Mouse (Mus musculus) heart, adult 2 months (tissue): ENCODE measurements around the gene Spag17. TPM values are rescaled to one million over a fixed set of nuclear protein-coding genes. Genes with fewer than 3 reads are reported as not detected.

ENCODE experiments used
- DNase-seq, 2 experiments: peaks; one replicate each; pipeline ENCODE4 v3.0.0; 2021
- H3K27ac ChIP-seq: fragments of 200-600 bp; 2 replicates; pipeline ENCODE4 v1.8.1; 2022
- H3K27me3 ChIP-seq: fragments of 200-500 bp; 2 replicates; pipeline ENCODE4 v1.6.1; 2012; ENCODE audit warnings: mild to moderate bottlenecking, low read length, inconsistent platforms, mixed read lengths; ENCODE audit not compliant: control insufficient read depth, insufficient read depth
- H3K36me3 ChIP-seq: fragments of 200-500 bp; 2 replicates; pipeline ENCODE4 v1.6.1; 2012; ENCODE audit warnings: low read length, inconsistent platforms; ENCODE audit not compliant: control insufficient read depth, insufficient read depth
- H3K4me1 ChIP-seq: fragments of 200-500 bp; 2 replicates; pipeline ENCODE4 v1.6.1; 2011; ENCODE audit warnings: low read length; ENCODE audit not compliant: control insufficient read depth, insufficient read depth
- H3K4me3 ChIP-seq: fragments of 200-600 bp; 2 replicates; pipeline ENCODE4 v1.8.1; 2022
- H3K79me2 ChIP-seq: fragments of 200-500 bp; replicated peaks from 2 replicates; pipeline ENCODE4 v1.6.1; 2012; ENCODE audit warnings: mild to moderate bottlenecking, inconsistent platforms, low read length, moderate library complexity, mixed read lengths; ENCODE audit not compliant: control insufficient read depth, insufficient read depth
- H3K9ac ChIP-seq: fragments of 200-500 bp; 2 replicates; pipeline ENCODE4 v1.6.1; 2012; ENCODE audit warnings: low read depth, mild to moderate bottlenecking, control low read depth, inconsistent platforms, low read length, mixed read lengths
- CTCF ChIP-seq: fragments of 200-600 bp; IDR thresholded peaks from 2 replicates; pipeline ENCODE4 v1.8.1; 2022; ENCODE audit warnings: antibody characterized with exemption, mild to moderate bottlenecking, moderate library complexity
- EP300 ChIP-seq: fragments of 200-500 bp; IDR thresholded peaks from 2 replicates; pipeline ENCODE4 v1.6.1; 2011; ENCODE audit warnings: low read depth, low read length, control low read depth; ENCODE audit not compliant: insufficient read depth
- POLR2A ChIP-seq: fragments of 200-500 bp; IDR thresholded peaks from 2 replicates; pipeline ENCODE4 v1.6.1; 2011; ENCODE audit warnings: mild to moderate bottlenecking, low read depth, low read length, control low read depth; ENCODE audit not compliant: insufficient read depth
- WGBS: fragments of 180-500 bp; shearing (Covaris S2); methylation state at CpG from one replicate; pipeline ENCODE4 v1.1.7; 2018; 5-methylcytosine and 5-hydroxymethylcytosine counted together
- intact Hi-C: fragments of 180-260 bp; cut with DNase I; formaldehyde crosslinking; loops from one replicate; pipeline ENCODE4 v1.15.1; 2025
- long read RNA-seq: library from polyadenylated mRNA; stranded (forward); transcript quantifications from one replicate; pipeline ENCODE4 v2.0.0, GENCODE M21; 2021
- polyA plus RNA-seq: library from polyadenylated mRNA; depleted of rRNA; stranded (reverse); fragments of >200 nt; gene quantifications from 2 replicates; pipeline ENCODE4 v1.2.3, GENCODE M21; 2012; rRNA removed
- total RNA-seq, 2 experiments: library from RNA; stranded (reverse); gene quantifications; 2 replicates each; pipeline ENCODE4 v1.2.3; 2021

Gene Spag17
- total RNA-seq (not detected), polyA plus RNA-seq (0.10 TPM in 1 of 2 replicates, not detected in the other)
- long read RNA-seq: 0 reads

DNA sequence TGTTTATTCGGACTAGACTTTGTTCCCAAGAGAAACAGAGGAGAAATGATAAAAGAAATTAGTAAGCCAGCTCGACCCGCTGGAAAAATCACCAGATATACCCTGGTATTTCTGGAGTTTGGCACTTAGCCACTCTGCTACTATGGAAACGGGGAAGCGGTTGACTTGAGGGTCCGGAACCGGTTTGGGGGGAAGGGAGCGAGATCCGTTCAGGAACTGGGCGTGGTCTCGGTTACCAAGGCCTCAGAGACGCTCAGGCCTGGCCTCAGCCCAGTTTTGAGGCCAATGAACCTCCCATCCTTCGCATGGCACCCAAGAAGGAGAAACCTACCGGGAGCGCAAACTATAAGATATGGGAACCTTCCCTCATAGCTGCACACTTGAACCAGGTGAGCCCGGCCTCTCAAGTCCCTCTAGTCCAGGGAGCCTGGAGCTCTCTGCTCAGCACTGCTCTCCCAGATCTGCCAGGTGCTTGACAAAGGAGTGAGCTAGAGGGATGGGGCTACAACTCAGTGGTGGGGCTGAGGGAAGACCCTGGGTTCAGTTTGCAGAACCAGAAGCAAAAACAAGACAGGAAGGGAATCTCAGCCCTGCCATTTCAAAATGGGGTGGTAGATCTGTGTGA lies at the start of gene Spag17:
Gene Spag17 (plus strand): TSS at position 220 of the 625 bp plus-strand sequence.
- H3K9ac ChIP-seq: no peak within 1 kb of the TSS
- H3K27ac ChIP-seq: no peak within 1 kb of the TSS
- intact Hi-C loops: no loop called here
- no peaks in the 10 kb centered on the region for H3K36me3 ChIP-seq
- peak; percentile 19 to 23 for DNase-seq
- no peak for TF ChIP-seq EP300
- no peak for TF ChIP-seq POLR2A
- no peak for TF ChIP-seq CTCF
- no peaks in the 10 kb centered on the region for H3K4me1 ChIP-seq
- H3K79me2 ChIP-seq: no peaks in the 10 kb centered on the region
- WGBS: 30% methylated on average over 16 of the region's 16 CpGs
- H3K27me3 ChIP-seq: no peaks in the 10 kb centered on the region
- H3K4me3 ChIP-seq: no peak within 1 kb of the TSS

DNA sequence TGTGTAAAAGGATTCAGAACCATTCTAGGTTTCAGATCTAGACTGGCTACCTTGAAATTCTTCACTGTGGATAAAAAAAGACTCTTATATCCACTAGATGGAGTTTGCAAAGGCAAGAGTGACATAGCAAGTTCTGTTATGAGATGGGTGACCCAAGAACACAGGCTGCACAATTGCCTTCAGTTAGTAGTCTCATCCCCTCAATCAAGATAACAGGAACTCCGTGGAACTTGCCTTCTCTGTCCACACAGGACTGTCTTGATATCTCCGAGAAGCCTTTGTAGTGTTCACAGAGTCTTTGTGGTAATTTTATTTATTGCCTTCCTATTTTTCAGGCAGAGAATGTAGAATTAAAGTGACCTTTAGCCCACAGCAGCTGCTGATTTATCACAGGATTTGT lies 42.9 kb upstream of the Spag17 start:
- 69% methylated on average over 2 of the region's 2 CpGs for WGBS
- no peak overlapping the region for H3K4me3 ChIP-seq
- DNase-seq: no peak
- H3K4me1 ChIP-seq: no peaks in the 10 kb centered on the region
- no peaks in the 10 kb centered on the region for H3K36me3 ChIP-seq
- H3K27ac ChIP-seq: no peak overlapping the region
- H3K27me3 ChIP-seq: no peaks in the 10 kb centered on the region
- intact Hi-C loops: no loop called here
- no peak overlapping the region for H3K9ac ChIP-seq
- no peak for TF ChIP-seq EP300
- no peaks in the 10 kb centered on the region for H3K79me2 ChIP-seq

DNA sequence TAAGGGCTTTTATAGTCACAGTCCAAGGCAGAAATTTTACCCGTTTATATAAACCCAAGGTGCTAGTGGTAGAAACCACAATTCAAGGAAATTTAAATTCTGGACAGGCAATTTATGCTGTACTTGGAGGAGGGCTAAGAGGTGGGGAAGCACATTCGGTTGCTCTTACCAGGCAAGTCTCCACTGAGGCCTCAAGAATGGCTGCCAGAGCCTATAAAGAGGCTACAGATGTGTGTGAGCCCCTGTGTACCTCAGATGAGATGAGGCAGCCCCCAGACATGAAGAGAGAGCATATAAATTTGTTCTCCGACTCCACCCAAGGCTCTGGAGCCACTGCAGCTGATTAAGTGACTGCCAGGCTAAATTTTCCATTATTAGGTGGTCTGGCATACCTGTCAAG lies 42.4 kb upstream of the Spag17 start:
- H3K9ac ChIP-seq: no peak overlapping the region
- no peaks in the 10 kb centered on the region for H3K79me2 ChIP-seq
- WGBS: 82% methylated on average over 3 of the region's 3 CpGs
- no peak overlapping the region for H3K4me3 ChIP-seq
- H3K27me3 ChIP-seq: no peaks in the 10 kb centered on the region
- H3K4me1 ChIP-seq: no peaks in the 10 kb centered on the region
- TF ChIP-seq CTCF (no peak), POLR2A (no peak), EP300 (no peak)
- no peak for DNase-seq
- intact Hi-C loops: no loop called here
- no peak overlapping the region for H3K27ac ChIP-seq
- no peaks in the 10 kb centered on the region for H3K36me3 ChIP-seq

DNA sequence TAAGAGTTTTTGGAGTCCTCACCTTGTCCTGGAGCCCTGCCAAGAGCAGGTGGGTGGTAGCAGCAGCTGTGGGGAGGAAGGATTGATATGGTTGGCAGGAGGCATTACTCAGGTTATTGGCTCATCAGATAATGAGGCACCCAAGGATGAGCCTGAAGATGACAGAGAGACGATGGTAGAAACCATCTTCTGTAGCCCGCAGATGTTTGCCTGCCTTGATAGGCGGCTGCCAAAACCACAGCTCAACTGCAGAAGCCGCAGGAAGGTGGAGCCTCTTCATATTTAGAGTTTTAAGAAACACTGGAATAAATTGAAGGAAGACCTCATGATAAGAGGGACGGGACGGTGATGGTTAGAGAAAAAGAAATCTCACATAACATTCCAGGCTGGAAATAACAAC lies 42.0 kb upstream of the Spag17 start:
- WGBS: 68% methylated on average over 6 of the region's 6 CpGs
- no peaks in the 10 kb centered on the region for H3K36me3 ChIP-seq
- H3K27ac ChIP-seq: no peak overlapping the region
- no peak overlapping the region for H3K9ac ChIP-seq
- TF ChIP-seq EP300 (no peak), POLR2A (no peak), CTCF (no peak)
- no peak for DNase-seq
- H3K4me1 ChIP-seq: no peaks in the 10 kb centered on the region
- no peaks in the 10 kb centered on the region for H3K27me3 ChIP-seq
- H3K79me2 ChIP-seq: no peaks in the 10 kb centered on the region
- H3K4me3 ChIP-seq: no peak overlapping the region
- intact Hi-C loops: no loop called here

GRCm38 (mm10) chr3:99850926-99851325 lies 34.3 kb upstream of the Spag17 start:
- DNase-seq: no peak
- TF ChIP-seq EP300 (no peak), POLR2A (no peak), CTCF (no peak)
- H3K9ac ChIP-seq: no peak overlapping the region
- H3K27me3 ChIP-seq: no peaks in the 10 kb centered on the region
- H3K36me3 ChIP-seq: no peaks in the 10 kb centered on the region
- no peak overlapping the region for H3K27ac ChIP-seq
- H3K4me3 ChIP-seq: no peak overlapping the region
- intact Hi-C loops: no loop called here
- no peaks in the 10 kb centered on the region for H3K4me1 ChIP-seq
- 62% methylated on average over 7 of the region's 7 CpGs for WGBS
- no peaks in the 10 kb centered on the region for H3K79me2 ChIP-seq

DNA sequence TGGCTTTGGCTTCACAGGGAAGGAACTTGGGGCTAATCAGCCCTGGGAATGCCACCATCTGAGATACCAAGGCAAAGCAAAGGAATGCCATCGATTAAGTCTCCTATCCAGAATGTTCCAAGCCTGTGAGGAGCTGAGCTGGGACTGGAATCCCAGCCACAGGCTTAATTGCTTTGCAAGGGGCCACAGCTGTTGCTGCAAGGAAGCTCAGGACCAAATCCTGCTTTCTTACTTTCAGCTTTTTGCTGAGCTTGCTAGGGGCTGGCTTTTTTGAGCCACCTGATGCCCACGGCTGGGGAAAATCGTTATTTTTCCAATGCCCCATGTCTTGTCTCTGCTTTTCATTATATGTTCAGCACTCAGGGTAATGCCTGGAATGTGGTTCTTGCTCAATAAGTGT lies 30.6 kb upstream of the Spag17 start:
- intact Hi-C loops: no loop called here
- WGBS: 69% methylated on average over 3 of the region's 3 CpGs
- no peak overlapping the region for H3K4me3 ChIP-seq
- no peaks in the 10 kb centered on the region for H3K36me3 ChIP-seq
- no peaks in the 10 kb centered on the region for H3K27me3 ChIP-seq
- TF ChIP-seq EP300 (no peak), CTCF (no peak), POLR2A (no peak)
- DNase-seq: no peak
- H3K9ac ChIP-seq: no peak overlapping the region
- no peaks in the 10 kb centered on the region for H3K4me1 ChIP-seq
- H3K27ac ChIP-seq: no peak overlapping the region
- H3K79me2 ChIP-seq: no peaks in the 10 kb centered on the region
